Mouse (Mus musculus) CD4-positive naive resting alpha-beta T cell, adult 76 days (primary cell): Measurements from ENCODE around the gene Aurkb. TPM values are rescaled to one million over a fixed set of nuclear protein-coding genes. Genes with fewer than 3 reads are reported as not detected.

Experiments used
- total RNA-seq: library from RNA; stranded (reverse); gene quantifications from one replicate; pipeline ENCODE4 v1.2.4, GENCODE M21; 2023

Aurkb gene
- 1.5 TPM for total RNA-seq

GRCm38 (mm10) chr11:69045531-69046394 lies at the start of gene Aurkb:
Gene Aurkb, plus strand, starts transcription at chr11:69045647.

GRCm38 (mm10) chr11:69008182-69009121 lies 37.0 kb upstream of the Aurkb start, which contains the start of gene Pfas:
Gene Pfas, minus strand, starts transcription at chr11:69008460.

GRCm38 (mm10) chr11:69015644-69016441 lies 29.6 kb upstream of the Aurkb start, which contains the start of gene Ctc1:
Gene Ctc1, plus strand, starts transcription at chr11:69015911.

GRCm38 (mm10) chr11:69059357-69059974 lies 14.0 kb downstream of the Aurkb start, which contains the start of gene Borcs6:
Gene Borcs6, plus strand, starts transcription at chr11:69059717.

GRCm38 (mm10) chr11:69070590-69071222 lies 25.3 kb downstream of the Aurkb start, which contains the start of gene Tmem107:
Gene Tmem107, plus strand, starts transcription at chr11:69070806.

GRCm38 (mm10) chr11:69088103-69088855 lies 42.8 kb downstream of the Aurkb start, which contains the start of gene Vamp2:
Gene Vamp2, plus strand, starts transcription at chr11:69088490.

GRCm38 (mm10) chr11:69094697-69095429 lies 49.4 kb downstream of the Aurkb start, which contains the start of gene Per1:
Gene Per1, plus strand, starts transcription at chr11:69095217.

Other genes with a start within 250 kb of the Aurkb start
- 90.2 TPM for gene Ndel1, start 173.8 kb upstream of the Aurkb start, total RNA-seq
- not detected for gene Rnf222, start 157.1 kb upstream of the Aurkb start, total RNA-seq
- 2,913 TPM for gene Rpl26, start 144.1 kb upstream of the Aurkb start, total RNA-seq
- gene Odf4, start 118.6 kb upstream of the Aurkb start, total RNA-seq: not detected
- gene Arhgef15, start 88.2 kb upstream of the Aurkb start, total RNA-seq: 0.50 TPM
- 2.9 TPM for gene Slc25a35, start 77.5 kb upstream of the Aurkb start, total RNA-seq
- 2.8 TPM for gene Rangrf, start 70.5 kb upstream of the Aurkb start, total RNA-seq
- 20.6 TPM for gene Pfas, start 37.2 kb upstream of the Aurkb start, total RNA-seq
- gene Ctc1, start 29.7 kb upstream of the Aurkb start, total RNA-seq: 19.9 TPM
- 9.1 TPM for gene Borcs6, start 14.1 kb downstream of the Aurkb start, total RNA-seq
- not detected for gene Tmem107, start 25.2 kb downstream of the Aurkb start, total RNA-seq
- 260 TPM for gene Vamp2, start 42.8 kb downstream of the Aurkb start, total RNA-seq
- 696 TPM for gene Per1, start 49.6 kb downstream of the Aurkb start, total RNA-seq
- not detected for gene Hes7, start 74.8 kb downstream of the Aurkb start, total RNA-seq
- not detected for gene 9130213A22Rik, start 76.9 kb downstream of the Aurkb start, total RNA-seq
- gene Aloxe3, start 80.2 kb downstream of the Aurkb start, total RNA-seq: 1.6 TPM
- not detected for gene Alox12b, start 111.3 kb downstream of the Aurkb start, total RNA-seq
- gene Alox8, start 152.2 kb downstream of the Aurkb start, total RNA-seq: 1.1 TPM
- not detected for gene Gucy2e, start 191.4 kb downstream of the Aurkb start, total RNA-seq